Mouse (Mus musculus): ENCODE results near the gene Lor.

DNA sequence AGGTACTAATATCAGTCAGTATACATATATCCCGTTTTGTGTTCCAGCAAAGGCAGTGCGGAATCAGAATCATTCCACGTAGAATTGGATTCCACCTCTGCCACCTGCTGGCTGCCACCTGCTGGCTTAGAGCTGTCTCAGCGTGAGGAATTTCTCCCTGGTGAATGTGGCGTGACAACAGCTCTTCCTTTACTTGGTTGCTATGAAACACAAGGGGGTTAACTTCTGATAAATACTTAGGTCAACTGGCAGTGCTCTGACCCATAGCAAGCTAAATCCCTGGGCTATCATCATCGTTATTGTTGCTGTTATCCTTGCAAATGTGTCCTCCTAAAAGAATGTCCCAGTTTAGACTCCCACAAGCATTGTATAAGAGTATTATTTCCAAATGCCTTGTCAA lies 23.6 kb upstream of the Lor start:
- TF ChIP-seq CTCF (IDR thresholded peaks at IDR 0.05) (peak; percentile 70), EP300 (IDR thresholded peaks at IDR 0.05) (no peak)
